Mouse (Mus musculus) left cerebral cortex, postnatal 36 days (tissue): ENCODE data around the gene Zbtb22. TPM values are rescaled to one million over a fixed set of nuclear protein-coding genes. Genes with fewer than 3 reads are reported as not detected.
"Not testable (repeated sequence)": the region's sequence is repeated elsewhere in the genome, so short reads cannot be mapped to it uniquely, and the experiment has no call there.

Source experiments
- DNase-seq, 2 experiments: peaks; one replicate each; pipeline ENCODE4 v3.0.0; 2021 to 2022; ENCODE audit warnings: low spot score in 2 of 2, mixed read lengths in 1 of 2
- intact Hi-C: fragments of 180-260 bp; cut with DNase I; formaldehyde crosslinking; loops from one replicate; pipeline ENCODE4 v1.15.1; 2025
- total RNA-seq, 2 experiments: library from RNA; stranded (reverse); gene quantifications; 2 replicates each; pipeline ENCODE4 v1.2.3; 2021

Gene Zbtb22
- total RNA-seq, result 10 to 100 TPM; 29.4 to 40.1 TPM

DNA sequence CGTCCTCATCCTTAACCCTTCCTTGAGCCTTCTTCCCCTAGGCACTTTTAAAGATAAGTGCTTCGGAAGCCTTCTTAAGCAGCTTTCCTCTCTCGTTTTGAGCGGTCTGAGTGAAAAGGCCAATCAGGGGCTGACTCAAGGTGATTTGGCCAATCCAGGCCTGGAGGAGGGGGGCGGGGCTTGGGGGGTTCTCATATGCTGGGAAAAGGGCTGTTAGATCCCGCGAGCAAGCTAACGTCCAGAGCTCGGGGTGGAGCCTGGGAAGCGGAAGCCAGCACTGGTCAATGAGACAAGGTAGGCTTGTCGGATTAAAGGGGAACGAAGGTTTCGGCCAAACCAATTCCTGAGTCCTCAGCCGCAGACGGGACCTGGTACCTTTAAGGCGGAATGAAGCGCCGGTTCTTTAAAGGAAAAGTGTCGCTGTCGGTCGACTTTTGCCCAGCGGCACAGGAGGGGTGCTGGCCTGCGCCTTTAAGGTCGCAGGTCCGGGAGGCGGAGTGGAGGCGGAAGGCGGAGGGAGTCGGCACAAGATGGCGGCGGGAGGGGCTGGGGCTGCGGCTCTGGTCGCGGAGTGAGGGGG lies at the start of gene Zbtb22, which contains the start of gene Tapbp:
Gene Zbtb22 (plus strand): TSS at position 234 of the 580 bp plus-strand sequence.
Gene Tapbp (plus strand): TSS at position 229 of the 580 bp plus-strand sequence.
- intact Hi-C loops, result no loop called here
- peak; percentile 98 for DNase-seq

DNA sequence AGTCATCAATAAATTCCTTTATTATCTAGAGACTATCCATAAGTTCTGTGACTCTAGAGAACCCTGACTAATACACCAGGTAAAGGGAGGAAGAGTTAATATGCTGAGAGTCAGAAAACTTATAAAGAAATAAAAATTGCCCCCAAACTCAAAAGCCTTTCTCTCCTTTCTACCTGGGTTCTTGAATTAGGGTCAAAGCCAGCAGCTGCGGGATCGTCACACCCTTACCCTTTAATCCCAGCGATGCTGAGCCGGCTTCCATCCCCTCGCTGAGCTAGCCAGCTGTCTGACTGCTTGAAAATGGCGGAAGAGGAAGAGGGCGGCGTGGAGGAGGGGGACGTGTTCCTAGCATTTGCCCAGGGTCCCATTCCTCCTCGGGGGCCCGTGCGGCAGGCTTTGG lies 42.2 kb upstream of the Zbtb22 start, which contains the start of gene Gm7029:
Gene Gm7029 (plus strand): TSS at position 301 of the 400 bp plus-strand sequence.
- DNase-seq, intact Hi-C loops: not testable (repeated sequence)

DNA sequence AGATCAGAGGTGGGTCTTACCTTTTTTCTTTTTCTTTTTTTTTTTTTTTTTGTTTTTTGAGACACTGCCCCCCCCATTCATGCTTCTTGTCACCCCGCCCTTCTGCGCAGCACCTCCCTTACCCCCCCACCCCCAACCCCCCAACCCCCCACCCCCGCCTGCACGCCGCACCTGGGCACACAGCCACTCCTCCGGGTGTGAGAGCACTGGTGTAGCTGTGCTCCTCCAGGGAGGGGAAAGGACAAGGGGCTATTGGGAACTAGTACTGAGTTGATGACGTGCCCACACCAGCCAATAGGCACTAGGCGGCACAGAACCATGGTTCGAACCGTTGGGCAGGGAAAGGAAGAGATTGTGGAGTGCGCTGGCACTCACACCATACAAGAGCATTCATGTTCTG lies 41.3 kb upstream of the Zbtb22 start:
- intact Hi-C loops, result no loop called here

DNA sequence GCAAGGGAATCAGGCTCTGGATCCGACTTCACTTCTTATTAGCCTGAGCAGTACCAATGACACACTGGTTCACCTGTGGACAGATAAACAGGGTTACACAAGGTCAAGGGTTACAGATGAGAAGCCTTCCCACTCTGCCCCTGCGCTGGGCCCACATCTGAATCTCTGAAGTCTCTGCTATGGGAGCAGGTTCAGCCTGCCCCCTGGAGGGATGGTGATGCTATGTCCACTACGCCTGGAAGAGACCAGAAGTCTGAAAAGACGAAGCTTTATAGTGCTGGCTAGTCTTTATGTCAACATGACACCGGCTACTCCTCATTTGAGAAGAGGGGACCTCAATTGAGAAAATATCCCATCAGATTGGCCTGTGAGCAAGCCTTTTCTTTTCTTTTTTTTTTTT lies 39.9 kb upstream of the Zbtb22 start:
- intact Hi-C loops, DNase-seq: not testable (repeated sequence)

More for the DNA sequence above, 41.3 kb upstream of the Zbtb22 start:
- DNase-seq, result no peak

DNA sequence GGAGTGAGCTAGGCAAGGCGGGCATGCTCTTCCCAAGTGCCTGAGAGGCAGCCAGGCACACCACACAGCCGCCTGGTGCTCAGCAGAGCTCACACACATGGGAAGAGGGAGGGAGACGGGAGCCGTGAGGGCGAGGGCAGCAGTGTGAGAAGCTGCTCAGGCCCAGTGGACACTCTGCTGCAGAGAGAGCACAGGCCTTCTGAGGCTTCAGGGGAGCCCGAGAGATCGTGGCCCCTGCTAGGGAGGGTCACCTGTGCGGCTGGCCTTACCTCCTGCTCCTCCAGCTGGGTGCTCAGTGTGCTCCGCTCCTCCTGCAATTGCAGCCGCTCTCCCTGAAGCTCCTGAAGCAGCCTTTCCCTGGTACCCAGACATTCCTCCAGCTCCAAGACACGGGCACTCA lies 31.4 kb upstream of the Zbtb22 start:
- intact Hi-C loops, result not testable (repeated sequence)

DNA sequence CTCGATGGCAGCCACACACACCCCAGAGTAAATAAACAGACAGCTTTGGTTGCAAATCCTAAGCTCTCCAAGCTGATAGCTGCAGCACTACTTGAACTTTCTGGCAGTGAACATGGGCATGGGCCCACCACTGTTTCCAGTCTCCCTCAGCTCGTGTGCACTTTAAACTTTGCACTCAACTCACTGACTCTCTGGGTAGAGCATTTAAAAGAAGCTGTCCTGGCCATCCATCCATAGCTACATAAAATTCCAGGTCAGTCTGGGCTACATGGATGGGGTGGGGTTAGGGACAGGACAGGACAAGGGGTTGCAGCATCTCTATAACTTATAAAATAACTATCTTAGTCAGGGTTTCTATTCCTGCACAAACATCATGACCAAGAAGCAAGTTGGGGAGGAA lies 27.9 kb upstream of the Zbtb22 start:
- intact Hi-C loops, DNase-seq: not testable (repeated sequence)

More for the DNA sequence above, 31.4 kb upstream of the Zbtb22 start:
- not testable (repeated sequence) for DNase-seq

DNA sequence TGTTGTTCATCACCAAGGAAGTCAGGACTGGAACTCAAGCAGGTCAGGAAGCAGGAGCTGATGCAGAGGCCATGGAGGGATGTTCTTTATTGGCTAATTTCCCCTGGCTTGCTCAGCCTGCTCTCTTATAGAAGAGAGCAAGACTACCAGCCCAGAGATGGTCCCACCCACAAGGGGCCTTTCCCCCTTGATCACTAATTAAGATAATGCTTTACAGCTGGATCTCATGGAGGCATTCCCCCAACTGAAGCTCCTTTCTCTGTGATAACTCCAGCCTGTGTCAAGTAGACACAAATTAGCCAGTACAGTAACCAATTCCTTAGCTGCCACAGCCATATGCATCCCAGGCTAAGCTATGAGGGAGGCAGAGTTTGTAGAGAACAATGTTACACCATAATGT lies 27.5 kb upstream of the Zbtb22 start:
- DNase-seq, intact Hi-C loops: not testable (repeated sequence)

DNA sequence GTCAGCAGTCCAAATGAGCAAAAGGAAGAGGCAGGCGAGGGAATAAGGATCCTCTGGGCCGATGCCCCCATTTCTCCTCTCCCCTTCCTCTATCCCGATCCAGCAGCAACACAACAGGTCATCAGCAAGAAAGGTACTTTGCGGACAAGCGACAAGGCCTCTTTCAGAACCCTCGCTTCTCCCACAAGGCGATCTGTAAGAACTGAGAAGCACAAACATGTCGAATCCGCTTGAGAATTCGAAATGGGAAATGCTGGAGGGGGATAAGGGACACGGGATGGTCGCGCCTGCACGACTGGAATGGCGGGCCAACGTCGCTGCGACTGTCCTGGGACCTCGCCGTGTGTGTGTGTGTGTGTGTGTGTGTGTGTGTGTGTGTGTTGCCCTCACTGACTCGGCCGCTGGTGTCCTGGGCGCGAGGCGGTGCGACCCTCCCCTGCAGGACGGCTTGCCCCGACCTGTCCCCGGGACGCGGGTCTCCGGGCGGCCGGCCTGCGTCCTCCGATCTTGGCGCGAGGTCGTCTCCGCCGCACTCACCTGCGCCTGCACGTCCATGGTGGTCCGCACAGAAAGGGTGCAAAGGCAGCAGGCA lies 25.7 kb upstream of the Zbtb22 start:
- DNase-seq, intact Hi-C loops: not testable (repeated sequence)

DNA sequence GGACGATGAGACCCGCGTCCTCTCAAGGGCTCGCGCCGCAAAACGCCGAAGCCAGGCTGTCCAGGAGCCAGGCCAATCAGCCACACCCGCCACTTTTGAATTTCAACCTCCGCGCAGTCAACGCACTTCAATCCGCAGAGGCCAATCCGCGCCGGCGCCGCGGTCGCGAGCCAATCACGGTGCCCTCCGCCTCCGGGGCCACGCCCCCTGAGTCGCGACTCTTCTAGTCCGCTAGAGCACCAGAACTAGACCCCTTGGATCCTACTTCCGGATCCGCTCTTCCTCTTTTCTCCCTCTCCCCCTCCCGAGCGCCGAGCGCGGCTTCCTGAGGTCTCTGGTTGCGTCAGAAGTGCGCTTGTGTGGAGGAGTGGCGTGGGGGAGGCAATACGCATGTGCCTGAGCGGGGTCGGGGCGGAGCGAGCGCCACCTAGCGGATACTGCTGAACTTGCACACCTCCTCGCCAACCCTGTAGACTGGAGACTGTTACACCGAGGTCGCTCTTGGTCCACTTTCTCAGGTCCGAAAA lies 25.1 kb upstream of the Zbtb22 start, which contains the start of gene Kifc1:
Gene Kifc1 (minus strand): TSS at position 129 of the 527 bp plus-strand sequence.
- DNase-seq, result peak; percentile 99 to 100
- intact Hi-C loops, result no loop called here

DNA sequence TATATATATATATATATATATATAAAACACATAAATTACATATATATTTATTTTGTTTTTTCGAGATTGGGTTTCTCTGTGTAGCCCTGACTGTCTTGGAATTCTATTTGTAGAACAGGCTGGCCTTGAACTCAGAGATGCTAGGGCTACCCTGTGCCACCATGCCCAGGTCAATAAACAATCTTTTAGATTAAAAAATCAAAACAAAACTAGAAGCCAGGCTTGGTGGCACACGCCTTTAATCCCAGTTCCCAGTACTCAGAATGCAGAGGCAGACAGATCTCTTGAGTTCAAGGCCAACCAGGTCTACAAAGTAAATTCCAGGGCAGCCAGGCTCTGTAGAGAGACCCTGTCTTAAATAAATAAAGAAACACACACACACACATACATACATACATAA lies 24.3 kb upstream of the Zbtb22 start:
- intact Hi-C loops, result no loop called here
- DNase-seq, result no peak

DNA sequence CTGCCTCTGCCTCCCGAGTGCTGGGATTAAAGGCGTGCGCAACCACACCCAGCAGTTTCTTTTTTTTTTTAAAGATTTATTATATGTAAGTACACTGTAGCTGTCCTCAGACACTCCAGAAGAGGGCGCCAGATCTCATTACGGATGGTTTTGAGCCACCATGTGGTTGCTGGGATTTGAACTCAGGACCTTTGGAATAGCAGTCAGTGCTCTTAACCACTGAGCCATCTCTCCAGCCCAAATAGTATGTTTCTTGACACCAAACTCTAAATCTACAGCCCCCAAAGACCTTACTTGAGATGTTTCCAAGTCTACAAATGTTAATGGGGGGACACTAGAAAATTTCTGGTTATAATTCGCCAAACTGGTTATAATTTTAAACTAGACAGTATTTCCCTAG lies 23.8 kb upstream of the Zbtb22 start:
- intact Hi-C loops, DNase-seq: not testable (repeated sequence)

DNA sequence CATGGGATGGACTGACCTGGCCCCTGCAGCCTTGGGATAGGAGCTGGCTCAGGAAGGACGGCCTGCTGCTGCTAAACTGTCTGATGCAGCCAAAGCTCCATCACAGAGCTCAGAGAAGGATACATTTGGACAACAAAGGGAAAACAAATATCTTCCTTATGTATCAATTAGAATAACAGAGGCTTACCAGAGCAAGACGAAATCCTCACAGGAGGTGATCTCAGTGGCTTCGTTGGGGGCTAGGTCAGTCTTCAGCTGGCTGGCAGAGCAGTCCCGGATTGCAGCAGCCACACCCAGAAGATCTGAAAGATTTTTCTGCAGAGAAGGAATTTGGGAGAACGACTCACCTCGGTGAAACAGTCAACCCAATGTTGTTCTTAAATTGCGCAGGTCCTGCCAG lies 23.3 kb upstream of the Zbtb22 start:
- intact Hi-C loops, result no loop called here
- no peak for DNase-seq

DNA sequence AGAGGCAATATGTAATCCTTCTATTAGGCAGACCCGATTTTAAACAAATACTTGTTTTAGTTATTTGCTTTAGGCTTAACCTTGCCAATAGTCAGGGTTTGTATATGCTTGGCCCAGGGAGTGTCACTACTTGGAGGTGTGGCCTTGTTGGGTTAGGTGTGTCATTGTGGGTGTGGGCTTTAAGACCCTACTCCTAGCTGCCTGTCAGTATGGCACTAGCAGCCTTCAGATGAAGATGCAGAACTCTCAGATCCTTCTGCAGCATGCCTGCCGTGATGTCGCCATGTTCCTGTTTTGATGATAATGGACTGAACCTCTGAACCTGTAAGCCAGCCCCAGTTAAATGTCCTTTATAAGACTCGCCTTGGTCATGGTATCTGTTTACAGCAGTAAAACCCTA lies 22.7 kb upstream of the Zbtb22 start:
- DNase-seq, intact Hi-C loops: not testable (repeated sequence)

DNA sequence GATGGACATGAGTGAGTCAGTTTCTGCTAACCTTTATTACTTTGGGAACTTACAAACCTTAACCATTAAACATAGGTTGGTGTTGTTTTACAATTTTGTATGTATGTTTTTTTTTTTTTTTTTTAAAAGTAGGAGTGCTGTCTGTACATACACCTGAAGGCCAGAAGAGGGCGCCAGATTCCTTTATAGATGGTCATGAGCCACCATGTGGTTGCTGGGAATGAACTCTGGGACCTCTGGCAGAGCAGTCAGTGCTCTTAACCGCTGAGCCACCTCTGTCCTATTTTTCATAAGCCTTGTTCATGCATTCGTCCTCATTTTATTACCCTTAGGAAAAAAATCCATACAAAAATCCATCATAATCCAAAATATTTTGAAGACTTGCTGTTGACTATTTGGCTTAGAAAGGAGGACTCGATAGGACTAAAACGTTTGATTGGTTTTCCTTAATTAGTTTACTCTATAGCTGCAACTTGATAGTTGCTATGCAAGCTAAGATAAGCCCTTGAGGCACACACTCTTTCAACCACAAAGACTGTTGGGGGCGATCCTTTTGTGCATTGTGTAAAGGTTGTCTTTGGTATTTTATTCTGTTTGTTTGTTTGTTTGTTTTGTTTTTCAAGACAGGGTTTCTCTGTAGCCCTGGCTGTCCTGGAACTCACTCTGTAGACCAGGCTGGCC lies 18.4 kb upstream of the Zbtb22 start:
- no peak for DNase-seq
- intact Hi-C loops, result loop anchor here (2.0 kb wide), 1 partner anchor 24 kb away; no protein-coding TSS in a partner anchor

DNA sequence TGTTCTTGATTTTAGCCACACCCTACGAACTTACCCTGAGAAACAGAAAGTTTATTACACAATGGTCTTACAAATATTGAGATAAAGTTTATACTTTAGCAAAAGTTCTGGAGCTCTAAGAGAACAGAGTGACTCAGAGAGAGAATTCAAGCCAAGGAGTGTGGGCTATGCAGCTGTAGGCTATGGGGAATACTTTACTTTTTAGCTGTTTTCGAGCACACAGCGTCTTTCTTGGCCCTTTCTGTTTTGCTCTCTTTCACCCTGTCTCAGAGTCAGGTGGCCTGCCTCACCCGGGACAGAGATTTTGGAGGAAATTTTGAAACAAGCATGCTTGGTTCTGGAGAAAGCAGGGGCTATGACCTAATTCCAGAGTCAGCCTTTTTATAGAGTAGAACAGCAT lies 17.5 kb upstream of the Zbtb22 start:
- DNase-seq, intact Hi-C loops: not testable (repeated sequence)

DNA sequence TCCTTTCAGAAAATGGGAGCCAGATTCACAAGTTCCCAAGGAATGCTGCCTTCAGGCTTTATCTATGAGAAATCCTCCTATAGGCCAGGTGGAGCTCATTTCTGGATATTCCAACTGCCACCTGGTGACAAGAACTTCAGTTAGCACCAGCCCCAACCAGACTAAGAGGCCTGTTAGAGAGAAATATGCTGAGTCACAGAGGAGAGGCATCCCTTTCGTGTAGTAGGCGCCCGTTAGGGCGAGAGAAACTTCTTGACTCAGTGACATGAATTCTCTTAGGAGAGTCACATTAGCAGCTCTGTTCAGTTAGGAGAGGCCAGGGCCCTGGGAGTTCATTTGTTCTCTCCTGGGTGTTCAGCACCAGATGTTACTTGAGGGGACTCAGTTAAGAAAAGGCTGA lies 16.1 kb upstream of the Zbtb22 start:
- intact Hi-C loops, result no loop called here
- DNase-seq, result no peak

DNA sequence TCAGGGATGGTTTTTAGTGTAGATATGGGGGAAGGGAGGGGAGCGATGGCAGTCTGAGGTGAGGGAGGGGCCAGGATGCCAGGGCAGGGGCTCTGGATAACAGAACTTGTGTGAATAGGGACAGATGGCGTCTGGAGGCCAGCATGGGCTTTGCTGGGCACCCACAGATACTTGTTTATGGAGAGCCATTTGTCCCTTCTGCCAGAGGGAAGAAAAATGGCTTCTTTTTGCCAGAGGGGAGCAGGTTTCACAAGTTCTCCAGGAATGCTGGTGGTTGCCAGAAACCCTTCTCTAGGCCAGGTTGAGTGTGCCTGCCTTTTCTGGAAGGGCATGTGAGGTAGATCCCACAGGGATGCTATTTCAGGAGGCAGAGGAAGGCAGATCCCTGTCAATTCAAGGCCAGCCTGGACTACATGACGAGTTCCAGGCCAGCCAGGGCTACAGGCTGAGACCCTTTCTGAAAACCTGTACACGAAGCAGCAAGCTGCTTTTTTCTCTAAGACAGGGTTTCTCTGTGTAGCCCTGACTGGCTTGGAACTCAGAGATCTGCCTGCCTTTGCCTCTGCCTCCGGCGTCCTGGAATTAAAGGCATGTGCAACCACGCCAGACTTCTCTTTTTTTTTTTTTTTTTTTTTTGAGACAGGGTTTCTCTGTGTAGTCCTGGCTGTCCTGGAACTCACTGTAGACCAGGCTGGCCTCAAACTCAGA lies 15.3 kb upstream of the Zbtb22 start:
- no peak for DNase-seq
- intact Hi-C loops, result no loop called here

DNA sequence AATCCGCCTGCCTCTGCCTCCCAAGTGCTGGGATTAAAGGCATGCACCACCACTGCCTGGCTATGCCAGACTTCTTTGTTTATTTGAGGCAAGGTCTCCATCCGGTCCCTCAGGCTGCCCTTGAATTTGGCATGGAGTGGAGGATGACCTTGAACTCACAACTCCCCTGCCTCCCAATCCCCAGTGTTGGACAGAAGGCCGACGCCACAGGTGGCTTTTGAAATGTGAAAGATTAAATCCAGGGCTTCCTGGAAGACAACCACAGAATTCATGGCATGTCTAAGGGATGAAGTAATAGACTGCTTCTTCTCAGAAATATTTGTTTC lies 14.8 kb upstream of the Zbtb22 start:
- no peak for DNase-seq
- intact Hi-C loops, result no loop called here

DNA sequence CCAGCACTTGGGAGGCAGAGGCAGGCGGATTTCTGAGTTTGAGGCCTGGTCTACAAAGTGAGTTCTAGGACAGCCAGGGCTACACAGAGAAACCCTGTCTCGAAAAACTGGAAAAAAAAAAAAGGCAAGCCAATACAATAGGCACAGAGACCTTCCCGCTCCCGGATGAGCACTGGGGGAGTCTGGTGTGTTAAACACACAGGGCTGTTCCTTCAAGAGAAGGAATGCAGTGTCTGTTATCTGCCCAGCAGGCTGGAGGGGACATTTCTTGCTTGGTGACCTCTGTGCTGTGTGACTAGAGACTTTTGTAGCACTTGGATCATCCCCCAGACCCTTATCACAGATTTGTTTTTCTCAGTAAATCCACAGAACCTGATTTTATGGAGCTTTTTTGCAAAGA lies 14.1 kb upstream of the Zbtb22 start:
- no peak for DNase-seq
- intact Hi-C loops, result no loop called here

DNA sequence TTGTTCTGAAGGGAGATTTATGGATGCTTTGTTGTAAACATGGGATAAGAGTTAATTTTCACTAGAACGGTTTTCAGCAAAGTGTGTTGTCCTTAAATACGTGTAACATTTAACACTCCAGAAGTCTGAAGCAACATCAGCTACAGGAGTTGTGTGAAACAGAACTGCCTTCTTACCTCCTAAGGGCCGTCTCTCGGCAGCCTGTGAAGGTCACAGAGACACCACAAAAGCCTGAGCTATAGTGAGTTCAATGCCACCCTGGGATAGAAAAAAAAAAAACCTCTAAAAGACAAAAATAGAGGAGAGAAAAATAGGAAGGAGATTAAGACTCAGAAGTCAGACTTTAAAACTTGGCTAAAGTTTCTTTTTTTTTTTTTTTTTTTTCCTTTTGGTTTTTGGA lies 13.6 kb upstream of the Zbtb22 start:
- DNase-seq, result no peak
- intact Hi-C loops, result no loop called here
